Mouse (Mus musculus) E14TG2a.4 (cell line): ENCODE results near the gene Spats2.

Source experiments
- H3K27me3 ChIP-seq: 2 replicates; pipeline ENCODE4 v1.6.1; 2014; ENCODE audit warnings: low read length, control low read depth; ENCODE audit not compliant: insufficient read depth
- H3K36me3 ChIP-seq: 2 replicates; pipeline ENCODE4 v1.6.1; 2014; ENCODE audit warnings: low read length, control low read depth; ENCODE audit not compliant: insufficient read depth
- H3K4me1 ChIP-seq: replicated peaks from 2 replicates; pipeline ENCODE4 v1.6.1; 2014; ENCODE audit warnings: low read depth, low read length, control low read depth
- H3K4me3 ChIP-seq: replicated peaks from 2 replicates; pipeline ENCODE4 v1.5.1; 2014; ENCODE audit warnings: mild to moderate bottlenecking, low read length
- H3K9me3 ChIP-seq: 2 replicates; pipeline ENCODE4 v1.6.1; 2014; ENCODE audit warnings: low read length, control low read depth
- CTCF ChIP-seq: conservative IDR thresholded peaks from 2 replicates; pipeline ENCODE4 v1.5.1; 2014; ENCODE audit warnings: low read length
- NANOG ChIP-seq: IDR thresholded peaks from 2 replicates; pipeline ENCODE4 v1.6.1; 2014; ENCODE audit warnings: borderline replicate concordance, low read length, mixed read lengths
- POU5F1 ChIP-seq: IDR thresholded peaks from 2 replicates; pipeline ENCODE4 v1.6.1; 2014; ENCODE audit warnings: low read length, borderline replicate concordance

Gene Spats2

DNA sequence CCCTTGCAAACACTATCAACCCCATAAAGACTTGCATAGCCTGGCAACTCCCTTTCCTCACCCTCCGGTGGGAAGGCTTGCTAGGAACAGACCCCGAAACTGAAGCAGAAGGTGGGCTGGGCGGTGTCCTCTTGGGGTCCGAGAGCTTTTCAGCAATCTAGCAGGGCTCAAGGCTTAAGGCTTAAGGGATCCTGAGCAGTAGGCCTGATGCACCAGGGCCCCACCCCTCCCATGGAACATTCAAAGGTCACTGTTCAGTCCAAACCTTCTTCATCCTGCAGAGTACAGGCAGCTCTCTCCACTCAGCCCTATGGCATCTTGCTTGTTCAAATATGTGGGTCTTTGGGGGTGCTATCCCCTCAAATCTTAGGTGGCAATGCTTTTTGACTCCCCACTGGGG lies 39.7 kb upstream of the Spats2 start:
- peaks cover 33% of the 10 kb centered on the region for H3K36me3 ChIP-seq

GRCm38 (mm10) chr15:99087253-99088075 lies 38.3 kb upstream of the Spats2 start, which contains the start of gene C1ql4:
C1ql4 (minus strand) TSS chr15:99087817.
- peaks cover 10% of the 10 kb centered on the region for H3K9me3 ChIP-seq
- peak within 1 kb of the TSS; percentile 77 for H3K4me3 ChIP-seq
- peaks cover 69% of the 10 kb centered on the region for H3K27me3 ChIP-seq
- peaks cover 44% of the 10 kb centered on the region for H3K4me1 ChIP-seq
- TF ChIP-seq NANOG (no peak), CTCF (peak; percentile 47), POU5F1 (no peak)
- H3K36me3 ChIP-seq: peaks cover 18% of the 10 kb centered on the region

More for the DNA sequence above, 39.7 kb upstream of the Spats2 start:
- peaks cover 55% of the 10 kb centered on the region for H3K27me3 ChIP-seq
- H3K4me3 ChIP-seq: no peak overlapping the region
- TF ChIP-seq NANOG: no peak
- no peak for TF ChIP-seq CTCF
- no peak for TF ChIP-seq POU5F1
- peaks cover 6% of the 10 kb centered on the region for H3K9me3 ChIP-seq
- peaks cover 45% of the 10 kb centered on the region for H3K4me1 ChIP-seq

DNA sequence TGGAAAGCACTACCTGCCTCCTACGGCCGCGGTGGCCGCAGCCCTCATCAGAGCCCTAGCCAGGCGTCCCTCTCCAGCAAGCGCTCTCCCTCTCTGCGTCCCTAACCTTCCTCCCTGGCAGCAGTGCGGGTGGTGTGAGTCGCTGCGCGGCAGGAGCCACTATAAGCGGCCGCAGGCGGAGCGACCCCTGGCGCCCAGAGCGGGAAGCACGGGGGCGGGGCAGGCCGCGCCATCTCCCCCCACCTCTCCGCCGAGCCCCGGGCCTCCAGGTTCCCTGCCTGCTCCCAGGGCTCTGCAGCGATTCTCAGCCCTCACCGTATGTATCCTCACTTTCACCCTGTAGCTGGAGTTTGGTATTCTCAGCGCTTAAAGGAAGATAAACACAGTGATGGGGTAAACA lies 37.4 kb upstream of the Spats2 start:
- Histone ChIP-seq H3K27me3 (peaks cover 78% of the 10 kb centered on the region), H3K4me3 (peak overlapping the region; percentile 77), H3K36me3 (peaks cover 10% of the 10 kb centered on the region), H3K4me1 (peaks cover 44% of the 10 kb centered on the region), H3K9me3 (peaks cover 10% of the 10 kb centered on the region)
- TF ChIP-seq NANOG (no peak), CTCF (0 out of 2 replicates have a peak, but pooled peaks have one; percentile 2), POU5F1 (no peak)

- peaks cover 38% of the 10 kb centered on the region for H3K4me1 ChIP-seq
- peaks cover 2% of the 10 kb centered on the region for H3K36me3 ChIP-seq
- no peak overlapping the region for H3K4me3 ChIP-seq
- peaks cover 10% of the 10 kb centered on the region for H3K9me3 ChIP-seq
- TF ChIP-seq NANOG: no peak
- no peak for TF ChIP-seq POU5F1
- TF ChIP-seq CTCF: no peak
- peaks cover 84% of the 10 kb centered on the region for H3K27me3 ChIP-seq
Observed at GRCm38 (mm10) chr15:99089069-99089468, 36.6 kb upstream of the Spats2 start.

GRCm38 (mm10) chr15:99092870-99093269 lies 32.8 kb upstream of the Spats2 start, which contains the start of gene Dnajc22:
Dnajc22 (plus strand) TSS chr15:99093170.
- Histone ChIP-seq H3K36me3 (no peaks in the 10 kb centered on the region), H3K27me3 (peaks cover 94% of the 10 kb centered on the region), H3K4me3 (peak within 1 kb of the TSS; percentile 81), H3K9me3 (0 out of 2 replicates have a peak, but pooled peaks cover 3% of the 10 kb centered on the region), H3K4me1 (peaks cover 64% of the 10 kb centered on the region)
- TF ChIP-seq CTCF (no peak), POU5F1 (no peak), NANOG (no peak)

DNA sequence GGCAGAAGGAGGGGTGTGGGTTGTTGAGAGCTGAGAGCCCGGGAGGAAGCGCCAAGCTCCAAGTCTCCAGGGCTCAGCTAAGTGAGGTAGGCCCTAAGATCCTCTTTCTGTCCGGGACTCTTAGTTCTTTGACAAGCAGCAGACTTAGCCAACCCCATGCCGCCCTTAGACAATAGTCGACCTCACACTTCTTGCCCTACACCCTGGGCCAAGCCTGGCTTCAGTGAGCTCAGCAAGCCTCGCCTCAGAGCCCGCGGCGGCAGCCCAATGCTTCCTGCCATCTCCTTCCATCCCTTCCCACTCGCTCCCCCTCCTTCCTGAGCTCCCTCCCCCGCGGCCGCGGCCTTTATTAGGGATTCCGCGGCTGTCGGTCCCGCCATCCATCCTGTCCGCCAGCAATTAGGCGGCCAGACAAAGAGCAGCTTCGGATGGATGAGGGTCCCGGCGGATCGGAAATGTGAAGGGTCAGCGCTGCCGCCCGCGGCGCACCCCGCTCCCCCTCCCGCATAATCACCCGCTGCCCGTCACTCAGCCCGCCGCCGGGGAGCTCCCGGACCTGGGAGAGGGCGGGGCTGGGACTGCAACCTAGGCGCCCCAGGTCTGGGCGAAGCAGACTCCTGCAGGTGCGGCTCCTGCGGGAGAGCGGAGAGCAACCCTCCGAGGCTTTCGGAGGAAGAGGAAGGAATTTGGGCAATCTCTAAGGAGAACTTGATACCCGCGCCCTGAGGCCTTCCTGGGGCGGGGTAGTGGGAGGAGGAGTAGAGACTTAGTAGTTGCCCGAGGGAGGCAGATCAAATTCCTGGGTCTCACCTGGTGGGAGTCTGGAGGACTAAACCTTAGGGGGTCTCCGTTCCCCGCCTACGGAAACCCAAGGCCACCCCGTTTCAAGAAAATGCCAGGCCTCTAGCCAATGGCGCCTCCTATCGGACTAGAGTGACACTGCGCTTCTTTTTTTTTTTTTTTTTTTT lies 32.1 kb upstream of the Spats2 start:
- H3K4me1 ChIP-seq: peaks cover 69% of the 10 kb centered on the region
- 0 out of 2 replicates have a peak, but pooled peaks cover 3% of the 10 kb centered on the region for H3K9me3 ChIP-seq
- peaks cover 95% of the 10 kb centered on the region for H3K27me3 ChIP-seq
- H3K4me3 ChIP-seq: peak overlapping the region; percentile 81
- TF ChIP-seq NANOG (no peak), CTCF (peak; percentile 68), POU5F1 (no peak)
- H3K36me3 ChIP-seq: no peaks in the 10 kb centered on the region

- TF ChIP-seq NANOG (no peak), POU5F1 (no peak), CTCF (no peak)
- Histone ChIP-seq H3K36me3 (no peaks in the 10 kb centered on the region), H3K4me1 (peaks cover 71% of the 10 kb centered on the region), H3K27me3 (peaks cover 88% of the 10 kb centered on the region), H3K4me3 (peak overlapping the region; percentile 45), H3K9me3 (0 out of 2 replicates have a peak, but pooled peaks cover 3% of the 10 kb centered on the region)
Observed at GRCm38 (mm10) chr15:99094631-99095270, 31.0 kb upstream of the Spats2 start.

GRCm38 (mm10) chr15:99095356-99095755 lies 30.4 kb upstream of the Spats2 start:
- H3K4me1 ChIP-seq: peaks cover 77% of the 10 kb centered on the region
- H3K36me3 ChIP-seq: no peaks in the 10 kb centered on the region
- H3K27me3 ChIP-seq: peaks cover 82% of the 10 kb centered on the region
- peak overlapping the region; percentile 45; the same call in 1 of the 2 replicates for H3K4me3 ChIP-seq
- no peak for TF ChIP-seq POU5F1
- TF ChIP-seq NANOG: no peak
- no peak for TF ChIP-seq CTCF
- H3K9me3 ChIP-seq: 0 out of 2 replicates have a peak, but pooled peaks cover 3% of the 10 kb centered on the region
